8 mouse cellular contexts compared by ENCODE assay signal in the genomic region with DNA sequence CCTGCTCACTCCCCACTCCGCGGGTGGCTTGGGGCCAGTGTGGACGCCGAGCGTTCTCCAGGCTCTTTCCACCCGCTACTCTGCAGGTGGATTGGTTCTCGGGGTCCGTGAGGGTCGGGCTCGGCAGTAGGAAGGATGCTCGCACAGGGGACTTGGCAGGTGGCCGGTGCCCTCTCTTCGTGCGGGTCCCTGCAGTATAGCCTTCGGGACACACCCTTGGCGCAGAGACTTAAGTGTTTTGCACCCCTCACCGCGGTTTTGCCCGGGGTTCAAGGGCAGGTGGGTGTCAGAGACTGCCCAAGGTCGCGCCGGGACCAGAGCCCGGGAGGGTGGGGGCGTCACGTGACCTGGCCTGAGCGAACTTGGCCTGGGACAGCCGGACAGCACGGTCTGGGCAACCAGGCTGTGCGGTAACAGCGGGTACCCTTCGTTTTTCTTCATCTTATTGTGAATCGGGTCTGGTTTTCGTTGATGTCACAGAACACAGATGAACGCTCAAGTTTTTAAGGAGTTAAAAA. TPM values are rescaled to one million over a fixed set of nuclear protein-coding genes. Genes with fewer than 3 reads are reported as not detected.
DNase-seq lines count a peak whose midpoint lies in the region; ATAC-seq and TF ChIP-seq lines count a peak whose summit lies in the region.

No protein-coding gene starts in this region.

- peak overlapping the region; percentile 62; the same call in 1 of the 2 replicates for H3K27ac ChIP-seq in ES-Bruce4 (ENCODE audit: insufficient read depth, low read length)
- peak overlapping the region; percentile 99 for H3K27ac ChIP-seq in heart, embryonic 16.5 days (ENCODE audit: low read length)
- peak overlapping the region; percentile 92 for H3K27ac ChIP-seq in lung, embryonic 15.5 days

- TF ChIP-seq EP300 in ES-Bruce4 (IDR thresholded peaks at IDR 0.05; ENCODE audit: insufficient read depth, low read depth, low read length) = peak; percentile 84; the same call in 1 of the 2 replicates

- no peaks in the 10 kb centered on the region for H3K4me1 ChIP-seq in ES-Bruce4 (ENCODE audit: control insufficient read depth, insufficient read depth, low read length)
- peaks cover 24% of the 10 kb centered on the region for H3K4me1 ChIP-seq in heart, embryonic 16.5 days (ENCODE audit: control insufficient read depth, insufficient read depth, low read length)
- peaks cover 42% of the 10 kb centered on the region for H3K4me1 ChIP-seq in lung, embryonic 15.5 days

- peak; percentile 17 for ATAC-seq in erythroblast, adult 5-6 weeks (replicated peaks; ENCODE audit: low FRiP score, poor library complexity, severe bottlenecking)
- ATAC-seq in heart, embryonic 16.5 days (replicated peaks; ENCODE audit: extremely low read depth, insufficient read depth, low FRiP score) = 0 out of 2 replicates have a peak, but pooled peaks have one; percentile 6
- 0 out of 2 replicates have a peak, but pooled peaks have one; percentile 8 for ATAC-seq in lung, embryonic 15.5 days (ENCODE audit: borderline replicate concordance, extremely low read depth, low FRiP score, low TSS enrichment)

- under 1% methylated on average over 34 of the region's 34 CpGs for WGBS in heart, embryonic 16.5 days
- under 1% methylated on average over 34 of the region's 34 CpGs for WGBS in lung, embryonic 15.5 days

- H3K9me3 ChIP-seq in ES-Bruce4 (replicated peaks; ENCODE audit: control insufficient read depth, insufficient read depth, low read length, poor library complexity, severe bottlenecking) = no peaks in the 10 kb centered on the region
- 0 out of 2 replicates have a peak, but pooled peaks cover 2% of the 10 kb centered on the region for H3K9me3 ChIP-seq in heart, embryonic 16.5 days (replicated peaks; ENCODE audit: control insufficient read depth, low read length)
- no peaks in the 10 kb centered on the region for H3K9me3 ChIP-seq in lung, embryonic 15.5 days

- H3K36me3 ChIP-seq in ES-Bruce4 (ENCODE audit: control insufficient read depth, insufficient read depth, low read length, poor library complexity, severe bottlenecking) = no peaks in the 10 kb centered on the region
- no peaks in the 10 kb centered on the region for H3K36me3 ChIP-seq in heart, embryonic 16.5 days (ENCODE audit: control insufficient read depth, insufficient read depth)
- no peaks in the 10 kb centered on the region for H3K36me3 ChIP-seq in lung, embryonic 15.5 days

- no peaks in the 10 kb centered on the region for H3K27me3 ChIP-seq in ES-Bruce4 (ENCODE audit: control insufficient read depth, insufficient read depth, low read length, poor library complexity, severe bottlenecking)
- no peaks in the 10 kb centered on the region for H3K27me3 ChIP-seq in heart, embryonic 16.5 days (ENCODE audit: control insufficient read depth, insufficient read depth, low read length)
- no peaks in the 10 kb centered on the region for H3K27me3 ChIP-seq in lung, embryonic 15.5 days

- TF ChIP-seq CTCF in ES-Bruce4 (IDR thresholded peaks at IDR 0.05; ENCODE audit: low read depth, low read length) = no peak

- no peak for TF ChIP-seq POLR2A in ES-Bruce4 (IDR thresholded peaks at IDR 0.05; ENCODE audit: insufficient read depth, low read length)

- peak overlapping the region; percentile 66 for H3K9ac ChIP-seq in ES-Bruce4 (ENCODE audit: low read depth, poor library complexity, severe bottlenecking)
- peak overlapping the region; percentile 87 for H3K9ac ChIP-seq in heart, embryonic 16.5 days (ENCODE audit: low read length)
- H3K9ac ChIP-seq in lung, embryonic 15.5 days = peak overlapping the region; percentile 52

- H3K4me2 ChIP-seq in heart, embryonic 16.5 days (ENCODE audit: low read depth, low read length) = peak overlapping the region; percentile 93
- H3K4me2 ChIP-seq in lung, embryonic 15.5 days = peak overlapping the region; percentile 99

- peak; percentile 46 to 67 for DNase-seq in adrenal gland, postnatal 4 days (ENCODE audit: low spot score in 2 of 2)
- peak; percentile 93 to 96 for DNase-seq in kidney, postnatal 25 days
- peak; percentile 49 for DNase-seq in ovary, postnatal 14 days (ENCODE audit: low spot score)
- peak; percentile 66 for DNase-seq in thymus, postnatal 4 days

- H3K4me3 ChIP-seq in ES-Bruce4 (ENCODE audit: low read depth, low read length) = peak overlapping the region; percentile 88
- peak overlapping the region; percentile 86 for H3K4me3 ChIP-seq in heart, embryonic 16.5 days (ENCODE audit: low read length)
- peak overlapping the region; percentile 59 for H3K4me3 ChIP-seq in lung, embryonic 15.5 days

RNA-seq across cellular contexts. Expression of a gene that starts 1.7 kb away (rescaled TPM):
- polyA plus RNA-seq in ES-Bruce4 (2011; ENCODE audit: insufficient read depth, insufficient read length, low read depth, missing spikeins) = 24.5 and 27.2 TPM in 2 replicates
- total RNA-seq in adrenal gland, postnatal 4 days (2021) = 100 to 1,000 TPM; 225 to 242 TPM
- 11.0 and 15.0 TPM in 2 replicates for total RNA-seq in erythroblast, adult 5-6 weeks (2015; ENCODE audit: low replicate concordance)
- total RNA-seq in erythroblast, adult 5-6 weeks (2017; ENCODE audit: low replicate concordance) = 11.4 and 19.5 TPM in 2 replicates
- polyA plus RNA-seq in heart, embryonic 16.5 days (2015; fragmentation: Nextera tagmentation; extraction: Ambion mirVana) = 34.6 and 37.1 TPM in 2 replicates
- 20.9 and 21.6 TPM in 2 replicates for polyA plus RNA-seq in lung, embryonic 15.5 days (2015; fragmentation: Nextera tagmentation; extraction: Ambion mirVana)

RNA-seq across cellular contexts. Expression of a gene that starts 41.0 kb away (rescaled TPM):
- polyA plus RNA-seq in ES-Bruce4 (2011; ENCODE audit: insufficient read depth, insufficient read length, low read depth, missing spikeins) = 6.4 and 8.0 TPM in 2 replicates
- 10 to 100 TPM; 11.0 to 11.9 TPM for total RNA-seq in adrenal gland, postnatal 4 days (2021)
- total RNA-seq in erythroblast, adult 5-6 weeks (2015; ENCODE audit: low replicate concordance) = 0.63 TPM in 1 of 2 replicates, not detected in the other
- total RNA-seq in erythroblast, adult 5-6 weeks (2017; ENCODE audit: low replicate concordance) = 0.70 and 2.2 TPM in 2 replicates
- 6.0 and 6.2 TPM in 2 replicates for polyA plus RNA-seq in heart, embryonic 16.5 days (2015; fragmentation: Nextera tagmentation; extraction: Ambion mirVana)
- 10.2 and 10.9 TPM in 2 replicates for polyA plus RNA-seq in lung, embryonic 15.5 days (2015; fragmentation: Nextera tagmentation; extraction: Ambion mirVana)

RNA-seq across cellular contexts. Expression of a gene that starts 41.1 kb away (rescaled TPM):
- polyA plus RNA-seq in ES-Bruce4 (2011; ENCODE audit: insufficient read depth, insufficient read length, low read depth, missing spikeins) = 77.6 and 85.1 TPM in 2 replicates
- 10 to 100 TPM; 70.8 to 71.9 TPM for total RNA-seq in adrenal gland, postnatal 4 days (2021)
- total RNA-seq in erythroblast, adult 5-6 weeks (2015; ENCODE audit: low replicate concordance) = 10.0 and 13.1 TPM in 2 replicates
- 7.2 and 18.3 TPM in 2 replicates for total RNA-seq in erythroblast, adult 5-6 weeks (2017; ENCODE audit: low replicate concordance)
- 89.2 and 100 TPM in 2 replicates for polyA plus RNA-seq in heart, embryonic 16.5 days (2015; fragmentation: Nextera tagmentation; extraction: Ambion mirVana)
- 113 and 119 TPM in 2 replicates for polyA plus RNA-seq in lung, embryonic 15.5 days (2015; fragmentation: Nextera tagmentation; extraction: Ambion mirVana)

Comparison
In these comparisons a context has a peak if more than half of its experiments do, and no peak if none do; other contexts are left out.
1. Peak in every context shown above with its lines: DNase-seq, ATAC-seq, H3K4me3 ChIP-seq and H3K27ac ChIP-seq.